Mouse (Mus musculus) ES-E14 (cell line): ENCODE measurements around the gene Slc39a5.

Source experiments
- HCFC1 ChIP-seq: IDR thresholded peaks from 2 replicates; pipeline ENCODE4 v1.6.1; 2012; ENCODE audit warnings: low read length, inconsistent platforms, borderline replicate concordance; ENCODE audit not compliant: insufficient read depth
- MAFK ChIP-seq: IDR thresholded peaks from 2 replicates; pipeline ENCODE4 v1.6.1; 2014; ENCODE audit warnings: mild to moderate bottlenecking, low read depth, low read length, inconsistent platforms; ENCODE audit not compliant: insufficient read depth
- ZC3H11A ChIP-seq: IDR thresholded peaks from 2 replicates; pipeline ENCODE4 v1.6.1; 2012; ENCODE audit warnings: low read depth, mild to moderate bottlenecking, inconsistent platforms, low read length, borderline replicate concordance
- ZNF384 ChIP-seq: IDR thresholded peaks from 2 replicates; pipeline ENCODE4 v1.6.1; 2012; ENCODE audit warnings: low read depth, low read length, inconsistent platforms

DNA sequence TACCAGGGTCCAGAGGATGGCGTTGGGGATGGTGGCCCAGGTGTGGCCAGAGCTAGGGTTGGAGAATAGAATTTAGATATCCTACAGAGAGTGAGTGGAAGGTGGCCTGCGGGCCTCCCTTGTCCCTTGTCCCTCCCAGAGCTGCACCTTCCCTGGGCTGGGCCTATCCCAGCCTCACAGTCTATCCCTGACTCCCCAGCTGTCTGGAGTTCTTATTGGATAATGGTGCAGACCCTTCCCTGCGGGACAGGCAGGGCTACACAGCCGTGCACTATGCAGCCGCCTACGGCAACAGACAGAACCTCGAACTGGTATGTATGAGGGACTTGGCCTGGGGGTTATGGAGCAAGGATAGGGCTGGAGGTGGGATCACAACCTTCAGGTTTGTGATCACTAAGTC is 15.1 kb downstream of the Slc39a5 start:
- TF ChIP-seq MAFK (no peak), ZC3H11A (no peak), HCFC1 (no peak), ZNF384 (no peak)
